Mouse (Mus musculus) E14TG2a.4 (cell line): Measurements from ENCODE around the gene Ssr1.

Source experiments
- H3K27me3 ChIP-seq: 2 replicates; pipeline ENCODE4 v1.6.1; 2014; ENCODE audit warnings: low read length, control low read depth; ENCODE audit not compliant: insufficient read depth
- H3K36me3 ChIP-seq: 2 replicates; pipeline ENCODE4 v1.6.1; 2014; ENCODE audit warnings: low read length, control low read depth; ENCODE audit not compliant: insufficient read depth
- H3K4me1 ChIP-seq: replicated peaks from 2 replicates; pipeline ENCODE4 v1.6.1; 2014; ENCODE audit warnings: low read depth, low read length, control low read depth
- H3K4me3 ChIP-seq: replicated peaks from 2 replicates; pipeline ENCODE4 v1.5.1; 2014; ENCODE audit warnings: mild to moderate bottlenecking, low read length
- H3K9me3 ChIP-seq: 2 replicates; pipeline ENCODE4 v1.6.1; 2014; ENCODE audit warnings: low read length, control low read depth
- CTCF ChIP-seq: conservative IDR thresholded peaks from 2 replicates; pipeline ENCODE4 v1.5.1; 2014; ENCODE audit warnings: low read length
- NANOG ChIP-seq: IDR thresholded peaks from 2 replicates; pipeline ENCODE4 v1.6.1; 2014; ENCODE audit warnings: borderline replicate concordance, low read length, mixed read lengths
- POU5F1 ChIP-seq: IDR thresholded peaks from 2 replicates; pipeline ENCODE4 v1.6.1; 2014; ENCODE audit warnings: low read length, borderline replicate concordance

Ssr1 gene

DNA sequence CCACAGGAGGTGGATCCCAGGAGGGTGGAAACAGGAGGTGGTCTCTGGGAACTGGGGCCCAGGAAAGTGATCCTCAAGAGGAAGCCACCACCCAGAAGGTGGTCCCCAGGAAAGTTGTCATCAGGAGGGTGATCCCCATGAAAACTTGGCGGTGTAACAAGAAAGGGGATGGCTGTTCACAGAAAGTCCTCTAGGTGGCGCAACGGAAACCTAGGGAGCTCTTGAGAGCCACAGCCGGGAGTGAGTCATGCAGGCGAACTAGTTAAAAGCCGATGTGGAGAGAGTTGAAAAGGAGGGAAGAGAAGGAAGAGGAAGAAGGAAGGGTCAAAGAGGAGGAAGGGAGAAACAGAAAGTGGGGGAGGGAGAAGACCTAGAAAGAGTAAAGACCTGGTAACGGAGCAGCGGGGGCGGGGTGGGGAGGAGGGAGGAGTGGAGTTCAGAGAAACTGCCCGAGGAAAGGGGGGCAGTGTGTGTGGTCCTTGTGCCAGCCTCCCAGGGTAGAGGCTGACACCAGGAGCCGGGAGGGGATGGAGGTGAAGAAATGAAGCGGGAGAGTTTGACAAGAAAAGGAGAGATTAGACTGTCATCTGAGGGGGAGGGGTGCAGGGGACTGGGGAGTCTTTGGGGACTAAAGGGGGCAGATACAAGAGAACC, 30.5 kb downstream of the Ssr1 start:
- peaks cover 68% of the 10 kb centered on the region for H3K4me1 ChIP-seq
- no peak for TF ChIP-seq NANOG
- TF ChIP-seq POU5F1 = no peak
- TF ChIP-seq CTCF = peak; percentile 87
- H3K27me3 ChIP-seq = 0 out of 2 replicates have a peak, but pooled peaks cover 9% of the 10 kb centered on the region
- peak overlapping the region; percentile 67 for H3K4me3 ChIP-seq
- H3K9me3 ChIP-seq = no peaks in the 10 kb centered on the region
- H3K36me3 ChIP-seq = no peaks in the 10 kb centered on the region

DNA sequence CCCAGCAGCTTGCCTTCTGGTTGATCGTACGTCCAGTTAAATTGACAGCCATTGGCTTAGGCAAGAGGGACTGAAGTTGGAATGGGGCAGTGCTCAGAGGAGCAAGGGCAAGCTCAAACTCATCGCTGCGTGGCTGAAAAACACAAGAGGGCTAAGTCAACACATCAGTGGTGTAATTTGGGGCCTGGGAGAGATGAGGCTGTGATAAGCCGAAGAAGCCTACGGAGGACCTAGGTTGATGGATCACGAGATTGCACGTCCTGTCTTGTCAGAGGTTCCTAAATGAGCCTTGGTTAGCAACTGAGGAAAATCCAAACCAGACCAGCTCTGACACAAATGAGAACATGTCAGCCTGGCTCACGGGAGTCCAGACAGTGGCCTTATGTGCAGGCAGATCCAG, 31.5 kb downstream of the Ssr1 start:
- H3K4me3 ChIP-seq = no peak overlapping the region
- TF ChIP-seq NANOG = no peak
- no peak for TF ChIP-seq POU5F1
- TF ChIP-seq CTCF = no peak; the same call in 1 of the 2 replicates
- H3K36me3 ChIP-seq = no peaks in the 10 kb centered on the region
- H3K4me1 ChIP-seq = peaks cover 61% of the 10 kb centered on the region
- 0 out of 2 replicates have a peak, but pooled peaks cover 9% of the 10 kb centered on the region for H3K27me3 ChIP-seq
- no peaks in the 10 kb centered on the region for H3K9me3 ChIP-seq

DNA sequence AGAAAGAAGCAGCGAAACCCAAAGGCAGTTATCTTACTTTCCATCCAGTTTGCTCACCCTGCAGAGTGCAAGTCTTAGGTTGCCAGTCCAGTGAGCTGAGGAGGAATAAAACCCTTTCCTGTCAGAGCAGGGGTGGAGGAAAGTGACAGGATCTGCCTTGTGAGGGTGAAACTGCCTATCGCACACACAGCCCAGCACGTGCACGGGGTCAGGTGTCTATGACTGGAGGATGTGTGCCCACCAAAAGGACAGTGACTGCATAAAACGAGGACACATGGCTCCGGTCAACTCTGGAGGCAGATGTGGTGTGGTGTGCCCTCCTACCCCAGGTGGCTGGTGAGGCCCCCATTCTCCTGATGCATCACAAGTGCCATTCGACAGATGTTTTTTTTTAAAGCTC, 34.1 kb downstream of the Ssr1 start:
- no peak for TF ChIP-seq CTCF
- TF ChIP-seq NANOG = no peak
- TF ChIP-seq POU5F1 = no peak
- H3K27me3 ChIP-seq = peaks cover 12% of the 10 kb centered on the region; the same call in 1 of the 2 replicates
- no peaks in the 10 kb centered on the region for H3K36me3 ChIP-seq
- peaks cover 35% of the 10 kb centered on the region for H3K4me1 ChIP-seq
- no peaks in the 10 kb centered on the region for H3K9me3 ChIP-seq
- H3K4me3 ChIP-seq = no peak overlapping the region

DNA sequence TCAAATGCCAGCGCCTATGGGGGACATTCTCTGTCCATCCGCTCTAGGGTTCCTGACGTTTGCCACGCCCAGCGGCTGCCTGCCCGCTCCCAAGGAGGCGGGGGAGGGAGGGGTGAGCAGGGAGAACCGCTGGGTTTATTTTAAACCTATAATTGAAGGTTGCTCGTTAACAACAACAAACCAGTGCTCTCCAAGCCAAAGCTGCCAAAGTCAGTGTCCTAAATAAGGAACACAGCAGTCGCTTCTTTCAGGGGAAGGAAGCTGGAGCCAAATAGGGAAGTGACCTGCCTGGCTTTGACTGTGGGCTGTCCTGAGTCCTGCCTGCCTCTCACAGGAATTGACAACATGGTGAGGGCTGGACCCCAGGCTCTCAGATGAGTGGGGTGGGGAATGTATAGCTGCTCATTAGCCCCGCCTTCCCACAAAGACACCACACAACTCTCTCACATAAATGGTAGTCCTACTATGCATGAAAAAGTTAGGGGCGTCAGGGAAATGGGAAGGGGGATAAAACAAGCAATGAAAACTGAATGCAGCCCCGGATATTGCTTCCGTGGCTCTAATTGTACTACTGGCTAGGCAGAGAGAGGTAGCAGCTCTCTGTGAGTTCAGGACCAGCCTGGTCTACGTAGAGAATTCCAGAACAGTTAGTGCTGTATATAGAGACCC, 34.6 kb downstream of the Ssr1 start:
- Histone ChIP-seq H3K4me1 (peaks cover 30% of the 10 kb centered on the region), H3K27me3 (peaks cover 12% of the 10 kb centered on the region; the same call in 1 of the 2 replicates), H3K9me3 (no peaks in the 10 kb centered on the region), H3K36me3 (no peaks in the 10 kb centered on the region), H3K4me3 (0 out of 2 replicates have a peak overlapping the region, but pooled peaks have one; percentile 20)
- TF ChIP-seq CTCF = no peak
- no peak for TF ChIP-seq NANOG
- TF ChIP-seq POU5F1 = no peak

DNA sequence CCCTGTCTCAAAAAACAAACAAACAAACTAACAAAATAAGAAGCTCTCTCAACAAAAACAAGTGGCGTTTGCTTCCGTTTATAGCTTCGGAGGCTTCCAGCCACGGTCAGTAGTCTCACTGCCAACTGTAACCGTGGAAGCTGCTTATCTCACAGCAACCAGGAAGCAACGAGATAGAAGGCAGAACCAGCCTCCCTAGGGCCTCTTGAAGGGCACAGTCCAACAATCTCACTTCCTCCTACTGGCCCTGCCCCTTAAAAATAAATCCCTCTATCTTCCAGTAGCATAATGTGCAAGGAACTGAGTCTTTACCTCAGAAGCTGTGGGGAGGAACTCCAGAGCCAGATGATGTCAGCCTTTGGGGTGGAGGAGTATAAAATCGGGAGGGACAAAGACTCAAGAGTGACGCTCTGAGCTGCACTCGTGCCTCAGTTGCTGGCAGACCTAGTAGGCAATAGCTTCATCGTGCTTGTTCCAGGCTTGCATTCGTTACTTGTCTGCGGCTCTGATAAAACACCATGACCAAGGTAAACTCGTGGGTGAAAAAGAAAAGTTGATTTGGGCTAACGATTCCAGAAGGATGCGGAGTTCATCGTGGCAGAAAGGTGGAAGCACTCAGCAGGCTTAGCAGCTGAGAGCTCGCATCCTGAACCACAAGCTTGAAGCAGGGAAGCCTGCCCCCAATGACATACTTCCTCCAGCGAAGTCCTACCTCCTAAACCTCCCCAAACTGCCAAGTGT, 35.3 kb downstream of the Ssr1 start:
- TF ChIP-seq POU5F1 (no peak), CTCF (no peak), NANOG (no peak)
- Histone ChIP-seq H3K36me3 (no peaks in the 10 kb centered on the region), H3K27me3 (peaks cover 6% of the 10 kb centered on the region; the same call in 1 of the 2 replicates), H3K4me1 (peaks cover 23% of the 10 kb centered on the region), H3K4me3 (0 out of 2 replicates have a peak overlapping the region, but pooled peaks have one; percentile 20), H3K9me3 (no peaks in the 10 kb centered on the region)

DNA sequence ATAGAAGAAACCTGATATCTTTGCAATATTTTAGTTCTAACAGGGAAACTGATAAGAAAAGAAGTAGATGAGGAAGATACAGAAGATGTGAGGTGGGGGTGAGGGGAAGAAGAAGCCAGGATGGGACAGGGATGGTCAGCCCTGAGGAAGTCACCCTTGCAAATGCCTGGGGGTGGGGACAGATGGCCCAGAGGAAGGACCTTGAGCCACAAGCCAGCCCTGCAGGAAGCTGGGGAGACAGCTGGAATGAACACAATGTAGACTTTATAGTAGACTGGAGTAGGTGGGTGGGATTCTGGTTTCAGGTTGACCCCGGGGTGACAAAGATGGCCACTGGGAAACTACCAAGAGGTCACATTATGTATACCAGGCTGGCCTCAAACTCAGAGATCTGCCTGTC, 39.7 kb downstream of the Ssr1 start:
- TF ChIP-seq CTCF (no peak), NANOG (no peak), POU5F1 (no peak)

DNA sequence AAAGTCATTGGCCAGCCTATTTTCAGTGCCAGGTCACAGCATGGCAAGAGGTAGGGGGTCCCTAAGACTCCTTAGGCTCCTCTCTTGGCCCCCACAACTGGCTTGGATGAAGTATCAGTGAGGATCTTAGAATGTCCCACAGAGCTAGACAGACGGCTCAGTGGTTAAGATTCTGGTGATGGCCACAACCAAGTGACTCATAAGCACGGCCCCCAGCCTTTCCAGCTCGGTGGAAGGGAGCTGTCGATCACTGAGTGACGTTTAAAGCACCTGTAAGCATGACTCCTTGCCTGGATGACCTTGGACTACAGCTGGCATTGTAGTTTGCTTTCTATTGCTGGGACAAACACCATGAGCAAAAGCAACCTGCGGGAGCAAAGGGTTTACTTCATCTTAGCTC, 41.0 kb downstream of the Ssr1 start:
- peaks cover 27% of the 10 kb centered on the region for H3K36me3 ChIP-seq
- peaks cover 9% of the 10 kb centered on the region; the same call in 1 of the 2 replicates for H3K4me1 ChIP-seq
- H3K9me3 ChIP-seq = peaks cover 4% of the 10 kb centered on the region; the same call in 1 of the 2 replicates
- H3K4me3 ChIP-seq = no peak overlapping the region
- H3K27me3 ChIP-seq = peaks cover 3% of the 10 kb centered on the region; the same call in 1 of the 2 replicates
- TF ChIP-seq CTCF (no peak), NANOG (no peak), POU5F1 (no peak)

More for the DNA sequence above, 39.7 kb downstream of the Ssr1 start:
- Histone ChIP-seq H3K27me3 (peaks cover 5% of the 10 kb centered on the region; the same call in 1 of the 2 replicates), H3K4me1 (peaks cover 10% of the 10 kb centered on the region), H3K36me3 (peaks cover 13% of the 10 kb centered on the region), H3K4me3 (no peak overlapping the region), H3K9me3 (no peaks in the 10 kb centered on the region)

DNA sequence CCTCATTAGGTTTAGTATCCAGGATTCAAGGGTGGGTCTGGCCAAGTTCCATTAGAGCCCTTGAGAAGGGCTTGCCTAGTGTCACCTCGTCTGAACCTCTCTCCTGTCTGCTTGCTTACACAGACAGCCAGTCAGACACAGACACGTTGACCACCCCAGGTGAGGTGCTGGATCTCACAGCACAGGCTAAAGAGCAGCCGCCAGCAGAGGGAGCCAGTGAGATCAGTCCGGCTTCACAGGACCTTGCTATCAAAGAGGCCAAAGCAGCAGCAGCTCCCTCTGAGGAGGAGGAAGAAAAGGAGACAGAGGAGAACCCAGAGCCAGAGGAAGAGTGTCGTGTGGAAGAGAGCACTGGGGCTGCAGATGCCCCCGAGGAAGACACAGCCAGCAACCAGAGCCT, 47.3 kb downstream of the Ssr1 start:
- peaks cover 17% of the 10 kb centered on the region for H3K9me3 ChIP-seq
- no peaks in the 10 kb centered on the region for H3K27me3 ChIP-seq
- peaks cover 47% of the 10 kb centered on the region for H3K36me3 ChIP-seq
- peaks cover 45% of the 10 kb centered on the region for H3K4me1 ChIP-seq
- no peak overlapping the region for H3K4me3 ChIP-seq
- TF ChIP-seq CTCF (peak; percentile 87), NANOG (no peak)
